Mouse (Mus musculus): ENCODE measurements around the gene Patz1. TPM values are rescaled to one million over a fixed set of nuclear protein-coding genes. Genes with fewer than 3 reads are reported as not detected.

Gene Patz1
- polyA plus RNA-seq, 1 experiment from 2014 or later = 39.5 TPM

DNA sequence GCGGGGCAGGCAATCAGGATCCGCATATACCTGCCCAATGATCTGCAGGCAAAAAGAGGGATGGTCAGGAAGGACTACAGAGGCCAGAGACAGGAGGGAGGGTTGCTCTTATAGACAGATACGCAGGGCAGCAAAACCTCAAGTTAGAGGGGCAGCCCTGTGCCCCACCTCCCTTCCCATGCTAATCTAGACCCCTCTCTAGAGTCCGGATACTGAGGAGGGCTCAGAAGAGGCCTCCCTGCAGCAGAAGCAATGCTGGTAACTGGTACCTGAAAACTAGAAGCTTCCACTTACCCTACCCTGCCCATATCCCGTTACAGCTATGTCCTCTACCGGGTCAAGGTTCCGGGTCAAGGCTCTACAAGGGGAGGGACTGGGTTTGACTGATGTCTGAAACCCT lies 57.7 kb downstream of the Patz1 start:
- H3K27me3 ChIP-seq (replicated peaks) = no peaks in the 10 kb centered on the region
- H3K9me3 ChIP-seq (replicated peaks) = no peaks in the 10 kb centered on the region
- H3K27ac ChIP-seq (replicated peaks) = no peak overlapping the region
- peaks cover 82% of the 10 kb centered on the region for H3K36me3 ChIP-seq
- no peak for ATAC-seq (ENCODE audit: low FRiP score)
- no peak overlapping the region for H3K9ac ChIP-seq (replicated peaks)
- WGBS = 93% methylated on average over 7 of the region's 7 CpGs
- no peak overlapping the region for H3K4me2 ChIP-seq
- no peak overlapping the region for H3K4me3 ChIP-seq (replicated peaks)
- peaks cover 8% of the 10 kb centered on the region for H3K4me1 ChIP-seq

DNA sequence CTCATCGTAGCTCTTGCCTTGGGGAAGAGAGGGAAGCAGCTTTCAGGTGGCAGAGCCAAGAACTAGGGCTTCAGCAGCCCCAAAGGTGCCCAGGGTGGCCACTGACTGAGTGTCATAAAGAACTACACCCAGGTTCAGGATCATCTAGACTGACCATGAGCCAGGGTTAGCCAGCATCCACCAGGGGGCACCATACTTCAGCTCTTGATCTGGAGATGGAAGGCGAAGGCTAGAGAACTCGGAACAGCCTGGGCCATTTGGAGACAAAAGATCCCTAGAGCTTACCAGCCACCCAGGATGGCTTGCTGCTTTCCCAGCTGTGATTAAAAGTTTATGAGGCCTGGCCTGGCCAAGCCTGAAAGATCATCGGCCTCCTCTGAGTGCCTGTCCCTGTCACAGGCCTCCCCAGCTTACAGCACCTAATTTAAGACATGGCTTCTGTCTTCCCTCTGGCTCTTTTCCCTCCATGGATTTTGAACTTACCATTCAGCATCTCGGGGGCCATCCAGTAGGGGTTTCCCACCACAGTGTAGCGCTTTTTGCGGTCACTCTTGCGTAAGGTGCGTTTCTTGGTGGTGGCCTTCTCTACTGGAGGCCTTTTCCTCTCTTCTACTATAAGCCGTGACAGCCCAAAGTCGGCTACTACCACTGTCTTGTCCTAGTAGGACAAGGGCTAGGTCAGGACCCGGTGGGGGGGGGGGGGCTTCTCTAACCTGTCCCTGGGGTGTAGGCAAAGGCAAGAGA lies 58.6 kb downstream of the Patz1 start:
- 53% methylated on average over 12 of the region's 12 CpGs for WGBS
- Histone ChIP-seq H3K9me3 (replicated peaks) (no peaks in the 10 kb centered on the region), H3K9ac (replicated peaks) (no peak overlapping the region), H3K27ac (replicated peaks) (peak overlapping the region; percentile 37; the same call in 1 of the 2 replicates), H3K4me1 (peaks cover 8% of the 10 kb centered on the region), H3K27me3 (replicated peaks) (no peaks in the 10 kb centered on the region), H3K4me2 (no peak overlapping the region), H3K36me3 (peaks cover 81% of the 10 kb centered on the region), H3K4me3 (replicated peaks) (no peak overlapping the region)
- ATAC-seq (ENCODE audit: low FRiP score) = peak; percentile 60; the same call in 1 of the 2 replicates

DNA sequence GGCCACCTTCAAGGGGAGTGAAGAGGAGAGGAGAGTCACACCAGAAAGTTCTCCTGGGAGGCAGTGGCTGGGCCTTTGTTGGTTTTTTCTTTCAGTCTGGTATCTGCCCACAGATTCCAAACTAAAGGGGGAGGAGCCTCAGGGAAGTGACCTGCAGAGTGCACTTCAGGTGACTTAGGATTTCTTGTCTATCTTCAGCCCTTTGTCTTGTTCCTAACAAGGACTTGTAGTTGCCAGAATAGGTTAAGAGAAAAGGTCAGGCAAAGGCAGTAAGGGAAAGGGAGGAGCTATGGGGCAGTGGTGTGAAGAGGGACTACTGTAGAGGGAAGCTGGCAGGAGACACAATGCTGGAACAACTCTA lies 59.1 kb downstream of the Patz1 start:
- Histone ChIP-seq H3K27ac (replicated peaks) (no peak overlapping the region), H3K4me3 (replicated peaks) (no peak overlapping the region), H3K27me3 (replicated peaks) (no peaks in the 10 kb centered on the region), H3K9ac (replicated peaks) (no peak overlapping the region), H3K4me2 (no peak overlapping the region), H3K9me3 (replicated peaks) (no peaks in the 10 kb centered on the region), H3K4me1 (peaks cover 8% of the 10 kb centered on the region), H3K36me3 (peaks cover 81% of the 10 kb centered on the region)
- no peak for ATAC-seq (ENCODE audit: low FRiP score)

DNA sequence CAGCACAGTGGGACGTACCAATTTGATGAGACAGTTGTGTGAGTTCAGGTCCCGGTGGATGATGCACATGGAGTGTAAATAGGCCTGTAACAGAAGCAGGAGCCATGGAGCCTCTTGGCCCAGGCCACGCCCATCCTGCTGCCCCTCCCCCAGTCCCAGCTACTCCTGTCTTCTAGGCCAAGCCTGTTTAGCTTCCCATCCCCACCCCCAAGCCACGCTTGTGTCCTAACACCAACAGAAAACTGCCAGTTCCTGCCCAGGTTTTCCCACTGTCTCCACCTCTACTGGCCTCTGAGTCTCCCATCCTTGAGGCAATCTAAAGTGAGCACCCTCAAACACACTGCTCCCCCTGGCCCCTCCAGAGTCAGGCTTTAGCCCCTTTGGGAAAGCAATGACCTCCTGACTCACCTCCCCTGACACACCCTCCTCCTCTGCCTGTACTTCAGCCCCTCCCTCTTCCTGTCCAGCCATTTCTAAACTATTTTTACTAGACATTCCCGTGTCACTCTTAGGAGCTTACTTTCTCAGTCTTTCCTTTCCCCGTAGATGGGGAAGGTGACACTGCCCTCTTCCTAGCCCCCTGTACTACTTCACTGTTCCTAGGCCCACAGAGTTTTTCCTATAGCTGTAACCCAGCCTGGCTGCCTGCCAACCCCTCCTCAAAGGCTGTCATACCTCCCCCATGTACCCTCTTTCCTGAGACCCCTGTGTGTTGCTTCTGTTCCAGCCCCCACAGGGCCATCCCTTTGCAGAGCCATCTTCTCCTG lies 60.1 kb downstream of the Patz1 start:
- H3K4me3 ChIP-seq (replicated peaks) = no peak overlapping the region
- no peaks in the 10 kb centered on the region for H3K9me3 ChIP-seq (replicated peaks)
- no peak overlapping the region for H3K27ac ChIP-seq (replicated peaks)
- no peak overlapping the region for H3K9ac ChIP-seq (replicated peaks)
- peaks cover 8% of the 10 kb centered on the region for H3K4me1 ChIP-seq
- no peak for ATAC-seq (ENCODE audit: low FRiP score)
- H3K27me3 ChIP-seq (replicated peaks) = no peaks in the 10 kb centered on the region
- H3K4me2 ChIP-seq = no peak overlapping the region
- WGBS = 43% methylated on average over 6 of the region's 6 CpGs
- H3K36me3 ChIP-seq = peaks cover 81% of the 10 kb centered on the region

DNA sequence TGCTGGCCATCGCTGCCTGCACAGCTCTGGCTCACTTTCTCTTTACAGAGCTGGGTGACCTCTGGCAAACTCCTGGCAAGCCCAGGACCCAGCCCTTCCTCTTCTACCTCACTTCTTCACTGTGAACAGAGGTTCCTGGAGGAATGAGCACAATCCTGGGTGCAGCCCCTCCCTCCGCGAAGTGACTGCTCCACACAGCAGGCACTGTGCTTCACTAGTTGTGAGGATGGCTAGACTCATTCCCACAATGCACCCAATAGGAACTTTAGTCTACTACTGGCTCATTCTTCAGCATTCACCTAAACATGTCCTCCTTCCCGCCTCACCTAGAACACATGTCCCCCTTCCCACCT lies 60.6 kb downstream of the Patz1 start:
- ATAC-seq (ENCODE audit: low FRiP score) = no peak
- Histone ChIP-seq H3K36me3 (peaks cover 81% of the 10 kb centered on the region), H3K27me3 (replicated peaks) (no peaks in the 10 kb centered on the region), H3K4me2 (no peak overlapping the region), H3K9ac (replicated peaks) (no peak overlapping the region), H3K9me3 (replicated peaks) (no peaks in the 10 kb centered on the region), H3K27ac (replicated peaks) (no peak overlapping the region), H3K4me1 (peaks cover 8% of the 10 kb centered on the region), H3K4me3 (replicated peaks) (no peak overlapping the region)
- WGBS = 85% methylated on average over 4 of the region's 4 CpGs

DNA sequence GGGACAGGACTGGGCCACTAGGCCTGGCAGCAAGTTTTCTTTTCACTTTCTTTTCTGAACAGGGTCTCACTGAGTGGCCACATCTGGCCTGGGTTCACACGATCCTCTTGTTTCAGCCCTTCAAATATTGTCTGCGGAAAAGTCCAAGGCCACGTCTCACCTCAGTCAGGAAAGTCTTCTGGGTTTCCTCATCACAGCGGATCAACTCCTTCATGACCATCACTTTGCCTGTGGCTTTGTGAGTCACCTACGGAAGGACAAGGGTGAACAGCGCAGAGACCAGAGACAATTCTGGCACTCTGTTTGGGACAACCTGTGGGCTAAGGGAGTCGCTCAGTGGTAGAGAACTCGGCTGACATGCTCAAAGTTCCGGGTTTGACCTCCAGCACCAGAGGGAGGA lies 63.5 kb downstream of the Patz1 start:
- no peak overlapping the region for H3K4me2 ChIP-seq
- peaks cover 8% of the 10 kb centered on the region for H3K4me1 ChIP-seq
- no peaks in the 10 kb centered on the region for H3K9me3 ChIP-seq (replicated peaks)
- 93% methylated on average over 9 of the region's 9 CpGs for WGBS
- H3K27me3 ChIP-seq (replicated peaks) = no peaks in the 10 kb centered on the region
- H3K36me3 ChIP-seq = peaks cover 77% of the 10 kb centered on the region
- no peak overlapping the region for H3K27ac ChIP-seq (replicated peaks)
- no peak for ATAC-seq (ENCODE audit: low FRiP score)
- no peak overlapping the region for H3K4me3 ChIP-seq (replicated peaks)
- no peak overlapping the region for H3K9ac ChIP-seq (replicated peaks)

DNA sequence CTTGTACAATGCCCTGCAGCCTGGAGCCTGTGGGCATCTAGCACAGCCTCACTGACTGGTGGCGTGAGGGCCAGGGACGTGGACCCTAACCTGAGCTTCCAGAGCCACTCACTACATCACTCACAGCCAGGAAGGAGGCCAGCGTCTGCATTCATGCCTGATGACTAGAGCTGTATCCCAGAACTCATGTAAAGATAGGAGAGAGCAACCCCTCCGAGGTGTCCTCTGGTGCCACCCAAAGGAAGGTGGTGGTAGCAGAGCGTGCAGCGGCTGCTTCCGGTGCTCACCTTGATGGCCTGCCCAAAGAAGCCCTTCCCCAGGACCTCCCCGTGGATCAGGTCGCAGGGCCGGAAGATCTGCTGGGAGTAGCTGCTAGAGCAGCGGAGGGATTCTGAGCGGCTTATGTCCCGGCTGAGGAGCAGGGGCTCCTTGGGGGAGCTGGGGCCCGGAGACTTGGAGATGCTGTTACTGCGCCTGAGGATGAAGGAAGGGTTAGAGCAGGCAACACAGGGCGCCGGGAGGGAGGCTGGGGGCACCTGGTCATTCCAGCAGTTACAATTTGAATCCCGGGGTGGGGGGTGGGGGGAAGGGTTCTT lies 64.4 kb downstream of the Patz1 start:
- H3K36me3 ChIP-seq = peaks cover 78% of the 10 kb centered on the region
- WGBS = 64% methylated on average over 18 of the region's 18 CpGs
- ATAC-seq (ENCODE audit: low FRiP score) = no peak

More for the DNA sequence above, 64.4 kb downstream of the Patz1 start:
- no peak overlapping the region for H3K9ac ChIP-seq (replicated peaks)
- no peaks in the 10 kb centered on the region for H3K27me3 ChIP-seq (replicated peaks)
- H3K9me3 ChIP-seq (replicated peaks) = no peaks in the 10 kb centered on the region
- H3K4me3 ChIP-seq (replicated peaks) = no peak overlapping the region
- no peak overlapping the region for H3K4me2 ChIP-seq
- H3K27ac ChIP-seq (replicated peaks) = no peak overlapping the region
- 0 out of 2 replicates have a peak, but pooled peaks cover 3% of the 10 kb centered on the region for H3K4me1 ChIP-seq

Other genes starting within 250 kb of the Patz1 start
- gene Sfi1, start 95.4 kb upstream of the Patz1 start, polyA plus RNA-seq (2015; fragmentation: Nextera tagmentation; extraction: Ambion mirVana) = 15.7 and 16.2 TPM in 2 replicates
- gene Eif4enif1, start 86.5 kb upstream of the Patz1 start, polyA plus RNA-seq (2015; fragmentation: Nextera tagmentation; extraction: Ambion mirVana) = 48.1 and 53.1 TPM in 2 replicates
- 194 and 208 TPM in 2 replicates for gene Drg1, start 22.5 kb upstream of the Patz1 start, polyA plus RNA-seq (2015; fragmentation: Nextera tagmentation; extraction: Ambion mirVana)
- gene Pik3ip1, start 41.5 kb downstream of the Patz1 start, polyA plus RNA-seq (2015; fragmentation: Nextera tagmentation; extraction: Ambion mirVana) = 28.7 and 35.3 TPM in 2 replicates
- 141 and 158 TPM in 2 replicates for gene Limk2, start 120.3 kb downstream of the Patz1 start, polyA plus RNA-seq (2015; fragmentation: Nextera tagmentation; extraction: Ambion mirVana)
- gene Rnf185, start 163.5 kb downstream of the Patz1 start, polyA plus RNA-seq (2015; fragmentation: Nextera tagmentation; extraction: Ambion mirVana) = 36.4 and 39.5 TPM in 2 replicates
- gene Pla2g3, start 199.4 kb downstream of the Patz1 start, polyA plus RNA-seq (2015; fragmentation: Nextera tagmentation; extraction: Ambion mirVana) = 2.4 and 3.7 TPM in 2 replicates
- gene Inpp5j, start 215.9 kb downstream of the Patz1 start, polyA plus RNA-seq (2015; fragmentation: Nextera tagmentation; extraction: Ambion mirVana) = 11.6 TPM in 2 replicates
- gene Selenom, start 225.8 kb downstream of the Patz1 start, polyA plus RNA-seq (2015; fragmentation: Nextera tagmentation; extraction: Ambion mirVana) = 174 and 188 TPM in 2 replicates

Measured in neural tube, embryonic 15.5 days (tissue).